Mouse (Mus musculus) stomach, postnatal 0 days (tissue): ENCODE data around the gene Ccnd3. TPM values are rescaled to one million over a fixed set of nuclear protein-coding genes. Genes with fewer than 3 reads are reported as not detected.
A peak's percentile ranks its signal among the peaks of the same experiment; 100 is the strongest.

Experiments
- ATAC-seq: fragments of 200-750 bp; cut with Nextera tagmentation; 2 replicates; pipeline ENCODE4 v1.8.0; 2017; ENCODE audit not compliant: low FRiP score, low TSS enrichment
- DNase-seq: peaks from one replicate; pipeline ENCODE4 v3.0.0-alpha.2; 2016; ENCODE audit warnings: low spot score
- H3K27ac ChIP-seq: fragments of 300-500 bp; sonication (generic); replicated peaks from 2 replicates; pipeline ENCODE4 v1.5.1; 2014; ENCODE audit warnings: mild to moderate bottlenecking, control low read depth
- H3K27me3 ChIP-seq: fragments of 300-500 bp; sonication (generic); 2 replicates; pipeline ENCODE4 v1.6.1; 2014; ENCODE audit warnings: low read length; ENCODE audit not compliant: control insufficient read depth, insufficient read depth
- H3K36me3 ChIP-seq: fragments of 300-500 bp; sonication (generic); 2 replicates; pipeline ENCODE4 v1.6.1; 2014; ENCODE audit warnings: low read length, mixed read lengths; ENCODE audit not compliant: control insufficient read depth, insufficient read depth
- H3K4me1 ChIP-seq: fragments of 300-500 bp; sonication (generic); replicated peaks from 2 replicates; pipeline ENCODE4 v1.6.1; 2014; ENCODE audit warnings: antibody characterized with exemption; ENCODE audit not compliant: control insufficient read depth, insufficient read depth
- H3K4me2 ChIP-seq: fragments of 300-500 bp; sonication (generic); replicated peaks from 2 replicates; pipeline ENCODE4 v1.6.1; 2014; ENCODE audit warnings: low read depth, mild to moderate bottlenecking, control low read depth, moderate library complexity
- H3K4me3 ChIP-seq: fragments of 300-500 bp; sonication (generic); 2 replicates; pipeline ENCODE4 v1.5.1; 2014; ENCODE audit warnings: low read depth, low read length, control low read depth
- H3K9ac ChIP-seq: fragments of 300-500 bp; sonication (generic); 2 replicates; pipeline ENCODE4 v1.6.1; 2014; ENCODE audit warnings: mild to moderate bottlenecking, low read length, control low read depth, mixed read lengths
- H3K9me3 ChIP-seq: fragments of 300-500 bp; sonication (generic); 2 replicates; pipeline ENCODE4 v1.6.1; 2016; ENCODE audit warnings: low read length; ENCODE audit not compliant: control insufficient read depth
- CTCF ChIP-seq: IDR thresholded peaks from 2 replicates; pipeline ENCODE4 v1.5.1; 2016; ENCODE audit warnings: antibody characterized with exemption, low read depth, mild to moderate bottlenecking, moderate library complexity
- EP300 ChIP-seq: optimal IDR thresholded peaks from 2 replicates; pipeline ENCODE3; 2016; ENCODE audit warnings: antibody characterized with exemption
- WGBS: fragments of 180-500 bp; shearing (Covaris S2); extraction: QIAGEN DNeasy Blood & Tissue Kit; methylation state at CpG from one replicate; pipeline ENCODE4 v1.1.7; 2014; 5-methylcytosine and 5-hydroxymethylcytosine counted together
- polyA plus RNA-seq: library from polyadenylated mRNA; unstranded; fragments of >200 nt; fragmentation: Nextera tagmentation; extraction: Ambion mirVana; gene quantifications from 2 replicates; pipeline ENCODE4 v1.2.1, GENCODE M21; 2015

The Ccnd3 gene
- polyA plus RNA-seq, 1 experiment from 2014 or later = 219 TPM

DNA sequence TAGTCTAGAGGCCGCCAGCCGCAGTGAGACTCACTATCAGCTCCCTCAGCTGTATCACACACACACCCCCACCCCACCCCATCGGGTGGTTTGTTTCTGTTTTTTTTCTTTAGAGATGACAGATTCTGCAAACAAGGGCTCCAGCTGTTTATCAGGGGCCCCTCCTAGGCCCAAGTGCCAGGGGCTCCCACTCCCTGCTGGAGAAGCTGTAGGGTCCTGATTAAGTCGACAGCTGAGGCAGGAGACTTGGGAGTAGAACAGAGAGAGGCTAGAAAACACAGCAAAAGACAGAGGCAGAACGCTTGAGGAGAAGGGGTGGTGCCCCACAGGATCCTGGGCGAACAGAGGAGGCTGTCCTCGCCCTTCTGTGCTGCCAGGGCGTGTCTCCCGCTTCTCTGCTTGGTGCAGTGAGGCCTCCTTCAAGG lies 31.0 kb downstream of the Ccnd3 start:
- DNase-seq (no peak), ATAC-seq (0 out of 2 replicates have a peak, but pooled peaks have one; percentile 24)
- Histone ChIP-seq H3K4me2 (no peak overlapping the region), H3K4me1 (no peaks in the 10 kb centered on the region), H3K27me3 (no peaks in the 10 kb centered on the region), H3K4me3 (no peak overlapping the region), H3K27ac (no peak overlapping the region), H3K36me3 (no peaks in the 10 kb centered on the region), H3K9me3 (no peaks in the 10 kb centered on the region), H3K9ac (no peak overlapping the region)
- TF ChIP-seq CTCF (no peak), EP300 (no peak)
- 46% methylated on average over 9 of the region's 9 CpGs for WGBS

DNA sequence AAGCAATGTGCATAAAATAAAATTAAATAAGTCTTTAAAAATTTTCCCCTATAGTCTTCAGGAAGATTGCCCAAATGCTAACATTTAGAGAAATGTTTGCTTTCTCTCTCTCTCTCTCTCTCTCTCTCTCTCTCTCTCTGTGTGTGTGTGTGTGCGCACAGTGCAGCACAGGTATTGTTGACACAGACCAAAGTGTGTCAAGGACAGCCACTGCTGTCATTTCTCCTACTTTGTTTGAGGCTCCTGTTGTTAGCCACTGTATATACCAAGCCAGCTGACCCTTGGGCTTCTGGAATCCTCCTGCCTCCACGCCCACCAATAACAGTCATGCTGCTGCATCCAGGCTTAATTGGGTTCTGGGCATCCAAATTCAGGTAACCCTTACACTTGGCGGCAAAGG lies 33.2 kb downstream of the Ccnd3 start:
- Histone ChIP-seq H3K36me3 (no peaks in the 10 kb centered on the region), H3K4me1 (no peaks in the 10 kb centered on the region), H3K4me3 (no peak overlapping the region), H3K9ac (no peak overlapping the region), H3K27me3 (no peaks in the 10 kb centered on the region), H3K9me3 (no peaks in the 10 kb centered on the region), H3K4me2 (no peak overlapping the region), H3K27ac (no peak overlapping the region)
- DNase-seq (no peak), ATAC-seq (no peak)
- TF ChIP-seq EP300 = no peak
- TF ChIP-seq CTCF = no peak
- WGBS = 77% methylated on average over 3 of the region's 3 CpGs

DNA sequence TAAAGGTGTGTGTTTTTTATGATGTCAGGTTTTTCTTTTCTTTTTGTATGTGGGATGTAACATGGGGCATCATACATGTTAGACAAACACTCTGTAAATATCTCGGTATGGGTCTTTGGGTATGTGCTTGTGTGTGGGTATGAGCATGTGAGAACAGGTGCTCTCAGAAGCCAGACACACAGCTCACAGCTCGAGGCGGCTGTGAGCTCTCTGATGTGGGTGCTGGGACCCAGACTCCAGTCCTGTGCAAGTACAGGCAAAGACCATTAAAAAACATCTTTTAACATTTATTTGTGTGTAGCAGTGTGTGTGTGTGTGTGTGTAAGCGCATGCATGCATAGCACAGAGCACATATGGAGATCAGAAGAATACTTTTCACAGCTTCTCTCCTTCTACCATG lies 34.3 kb downstream of the Ccnd3 start:
- DNase-seq (no peak), ATAC-seq (no peak)
- 85% methylated on average over 4 of the region's 4 CpGs for WGBS
- Histone ChIP-seq H3K27me3 (no peaks in the 10 kb centered on the region), H3K4me2 (no peak overlapping the region), H3K36me3 (no peaks in the 10 kb centered on the region), H3K9me3 (no peaks in the 10 kb centered on the region), H3K9ac (no peak overlapping the region), H3K4me1 (no peaks in the 10 kb centered on the region), H3K27ac (no peak overlapping the region), H3K4me3 (no peak overlapping the region)
- TF ChIP-seq EP300 (no peak), CTCF (no peak)

DNA sequence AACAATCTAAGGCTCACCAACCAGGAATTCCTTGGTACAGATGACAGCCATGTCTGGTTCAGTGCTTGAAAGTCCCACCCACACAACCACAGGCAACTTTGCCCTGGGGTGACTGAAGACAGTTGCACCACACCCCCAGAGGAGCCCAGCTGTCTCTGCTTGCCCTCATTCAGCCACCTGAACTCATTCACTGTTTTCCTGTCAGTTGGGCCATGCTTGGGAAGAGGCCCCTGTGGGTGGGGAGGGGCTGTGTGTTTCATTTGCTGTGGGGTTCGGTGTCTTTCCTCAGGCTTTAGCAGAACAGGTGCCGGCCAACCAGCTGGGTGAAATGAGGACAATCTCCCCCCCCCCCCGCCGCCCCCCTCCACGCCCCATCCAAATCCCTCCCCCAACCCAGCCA lies 37.2 kb downstream of the Ccnd3 start:
- DNase-seq (no peak), ATAC-seq (no peak)
- Histone ChIP-seq H3K4me1 (no peaks in the 10 kb centered on the region), H3K9me3 (no peaks in the 10 kb centered on the region), H3K4me2 (no peak overlapping the region), H3K27ac (no peak overlapping the region), H3K4me3 (no peak overlapping the region), H3K9ac (no peak overlapping the region), H3K27me3 (no peaks in the 10 kb centered on the region), H3K36me3 (no peaks in the 10 kb centered on the region)
- WGBS = 59% methylated on average over 3 of the region's 5 CpGs
- no peak for TF ChIP-seq EP300
- TF ChIP-seq CTCF = no peak

DNA sequence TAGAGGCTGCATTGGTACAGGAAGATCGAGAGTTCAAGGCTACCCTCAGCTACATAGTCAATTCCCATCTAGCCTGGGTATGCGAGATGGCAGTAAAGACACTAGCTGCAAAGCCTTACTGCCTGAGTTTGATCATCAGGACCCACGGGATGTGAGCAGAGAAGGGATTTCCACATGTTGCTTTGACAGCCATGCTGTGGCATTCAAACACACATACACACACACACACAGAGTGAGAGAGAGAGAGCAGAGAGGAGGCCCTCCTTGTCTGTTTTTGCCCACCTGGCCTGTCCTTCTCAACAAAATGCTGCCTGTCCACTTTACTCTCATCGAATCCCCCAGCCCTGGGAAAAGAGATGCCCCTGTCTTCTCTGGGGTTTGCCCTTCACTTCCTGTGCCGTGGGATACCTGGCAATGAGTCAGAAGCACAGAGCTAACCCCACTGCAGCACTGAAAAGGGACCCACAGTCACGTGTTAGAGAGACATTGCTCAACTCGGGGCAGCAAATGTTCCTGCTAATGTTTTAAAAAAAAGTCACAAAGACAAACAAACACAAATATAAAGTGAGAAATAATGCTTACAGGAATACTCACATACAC lies 38.3 kb downstream of the Ccnd3 start:
- Histone ChIP-seq H3K4me3 (no peak overlapping the region), H3K4me2 (no peak overlapping the region), H3K9ac (no peak overlapping the region), H3K27me3 (no peaks in the 10 kb centered on the region), H3K9me3 (no peaks in the 10 kb centered on the region), H3K36me3 (no peaks in the 10 kb centered on the region), H3K27ac (no peak overlapping the region), H3K4me1 (no peaks in the 10 kb centered on the region)
- TF ChIP-seq CTCF = no peak
- 64% methylated on average over 7 of the region's 7 CpGs for WGBS
- ATAC-seq (no peak), DNase-seq (no peak)

DNA sequence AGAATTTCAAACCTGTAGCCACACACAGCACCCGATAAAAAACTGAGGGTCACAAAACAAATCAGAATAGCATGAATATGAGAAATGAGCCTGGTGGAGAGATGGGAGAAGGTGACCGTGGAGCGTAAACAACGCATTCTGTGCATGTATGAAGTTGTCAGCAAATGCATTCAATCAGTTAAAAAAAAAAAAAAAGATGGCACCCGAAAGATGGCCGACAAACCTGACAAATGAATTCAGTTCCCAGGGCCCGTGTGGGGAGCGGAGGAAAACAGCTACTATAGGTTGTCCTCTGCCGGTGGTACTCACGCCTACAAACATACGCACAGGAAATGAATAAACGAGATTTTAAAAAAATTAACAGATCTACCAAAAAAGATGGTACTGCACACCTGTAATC lies 40.3 kb downstream of the Ccnd3 start:
- no peak overlapping the region for H3K27ac ChIP-seq
- 88% methylated on average over 12 of the region's 12 CpGs for WGBS
- no peaks in the 10 kb centered on the region for H3K27me3 ChIP-seq
- no peak overlapping the region for H3K9ac ChIP-seq
- H3K9me3 ChIP-seq = no peaks in the 10 kb centered on the region
- H3K4me1 ChIP-seq = no peaks in the 10 kb centered on the region
- no peak overlapping the region for H3K4me2 ChIP-seq
- DNase-seq = no peak
- no peak for ATAC-seq
- TF ChIP-seq EP300 (no peak), CTCF (no peak)
- H3K36me3 ChIP-seq = no peaks in the 10 kb centered on the region
- no peak overlapping the region for H3K4me3 ChIP-seq
